Mouse (Mus musculus) stomach, postnatal 0 days (tissue): ENCODE measurements around the gene Foxn3.

Experiments used
- CTCF ChIP-seq: IDR thresholded peaks from 2 replicates; pipeline ENCODE4 v1.5.1; 2016; ENCODE audit warnings: antibody characterized with exemption, low read depth, mild to moderate bottlenecking, moderate library complexity
- EP300 ChIP-seq: optimal IDR thresholded peaks from 2 replicates; pipeline ENCODE3; 2016; ENCODE audit warnings: antibody characterized with exemption

DNA sequence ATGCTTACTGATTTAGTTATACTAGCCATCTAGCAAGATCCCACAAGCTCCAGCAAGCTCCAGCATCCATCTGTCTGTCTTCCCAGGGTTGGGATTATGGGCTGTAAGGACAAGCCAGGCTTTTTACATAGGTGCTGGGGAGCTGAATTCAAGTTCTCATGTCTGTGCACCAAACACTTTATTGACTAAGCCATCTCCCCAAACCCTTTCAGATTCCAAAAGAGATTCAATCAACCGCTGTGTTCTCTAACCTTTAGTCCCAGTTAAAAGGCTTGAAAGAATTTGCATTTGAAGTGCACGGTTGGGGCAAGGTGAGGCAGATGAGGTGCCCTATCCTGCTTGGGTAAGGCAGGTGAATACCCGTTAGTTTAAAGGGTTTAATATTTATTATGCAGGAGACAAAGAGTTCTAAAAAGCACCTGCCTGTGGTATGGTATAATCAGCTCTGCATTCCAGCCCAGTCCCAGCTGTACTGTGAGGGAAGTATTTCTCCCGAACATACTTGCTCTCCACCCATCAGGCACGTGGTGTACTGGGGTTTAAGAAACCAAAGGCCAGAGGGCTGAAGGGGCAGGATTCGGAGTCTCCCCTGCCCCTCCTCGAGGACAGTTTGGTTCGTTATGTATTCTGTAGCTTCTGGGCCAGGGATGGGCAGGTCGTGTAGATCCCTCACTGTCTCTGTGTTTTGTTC, 48.9 kb upstream of the Foxn3 start:
- no peak for TF ChIP-seq CTCF
- no peak for TF ChIP-seq EP300
